Mouse (Mus musculus) embryonic facial prominence, embryonic 12.5 days (tissue): ENCODE measurements around the gene Rgn. TPM values are rescaled to one million over a fixed set of nuclear protein-coding genes. Genes with fewer than 3 reads are reported as not detected.

Experiments used
- ATAC-seq: fragments of 200-750 bp; cut with Nextera tagmentation; 2 replicates; pipeline ENCODE4 v1.8.0; 2017; ENCODE audit not compliant: insufficient number of reproducible peaks, insufficient read depth, low FRiP score, low TSS enrichment
- H3K27ac ChIP-seq: fragments of 300-500 bp; sonication (generic); 2 replicates; pipeline ENCODE4 v1.5.1; 2016; ENCODE audit warnings: mild to moderate bottlenecking
- H3K27me3 ChIP-seq: fragments of 300-500 bp; sonication (generic); 2 replicates; pipeline ENCODE4 v1.6.1; 2016; ENCODE audit warnings: mild to moderate bottlenecking, moderate library complexity
- H3K36me3 ChIP-seq: fragments of 300-500 bp; sonication (generic); 2 replicates; pipeline ENCODE4 v1.6.1; 2016; ENCODE audit warnings: mild to moderate bottlenecking
- H3K4me1 ChIP-seq: fragments of 300-500 bp; sonication (generic); 2 replicates; pipeline ENCODE4 v1.6.1; 2016
- H3K4me2 ChIP-seq: fragments of 300-500 bp; sonication (generic); replicated peaks from 2 replicates; pipeline ENCODE4 v1.6.1; 2016; ENCODE audit warnings: mild to moderate bottlenecking, moderate library complexity
- H3K4me3 ChIP-seq: fragments of 300-500 bp; sonication (generic); 2 replicates; pipeline ENCODE4 v1.5.1; 2016; ENCODE audit warnings: mild to moderate bottlenecking
- H3K9ac ChIP-seq: fragments of 300-500 bp; sonication (generic); 2 replicates; pipeline ENCODE4 v1.6.1; 2016; ENCODE audit warnings: mild to moderate bottlenecking, moderate library complexity
- H3K9me3 ChIP-seq: fragments of 300-500 bp; sonication (generic); 2 replicates; pipeline ENCODE4 v1.6.1; 2016; ENCODE audit warnings: mild to moderate bottlenecking, moderate library complexity
- WGBS: fragments of 180-500 bp; shearing (Covaris S2); methylation state at CpG from one replicate; pipeline ENCODE4 v1.1.7; 2016; 5-methylcytosine and 5-hydroxymethylcytosine counted together
- polyA plus RNA-seq: library from polyadenylated mRNA; unstranded; fragments of >200 nt; fragmentation: Nextera tagmentation; extraction: Ambion mirVana; gene quantifications from 2 replicates; pipeline ENCODE4 v1.2.1, GENCODE M21; 2016

Rgn gene
- polyA plus RNA-seq, 1 experiment from 2014 or later, result 0.23 TPM

DNA sequence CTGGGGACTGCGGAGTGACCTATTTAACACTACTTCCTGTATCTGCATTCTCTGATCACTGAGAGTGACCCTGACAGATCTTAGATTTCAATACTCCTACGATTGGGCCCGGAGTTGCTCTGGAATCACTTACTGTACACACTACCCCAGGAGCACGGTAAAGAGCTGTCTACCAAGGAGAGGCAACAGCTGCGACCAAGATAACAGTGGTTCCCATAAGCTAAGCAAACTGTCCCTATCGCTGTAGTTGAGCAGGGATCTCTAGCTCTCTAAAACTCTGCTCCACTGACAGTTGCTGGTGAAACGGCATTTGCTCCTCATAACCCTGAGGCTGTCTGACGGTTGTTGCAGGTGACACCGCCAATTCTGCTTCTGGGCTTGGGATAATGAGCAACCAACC lies 23.1 kb downstream of the Rgn start:
- Histone ChIP-seq H3K4me3 (no peak overlapping the region), H3K9me3 (no peaks in the 10 kb centered on the region), H3K27ac (no peak overlapping the region), H3K27me3 (no peaks in the 10 kb centered on the region), H3K4me2 (no peak overlapping the region), H3K36me3 (no peaks in the 10 kb centered on the region), H3K4me1 (no peaks in the 10 kb centered on the region), H3K9ac (no peak overlapping the region)
- 58% methylated on average over 9 of the region's 9 CpGs for WGBS
- no peak for ATAC-seq

DNA sequence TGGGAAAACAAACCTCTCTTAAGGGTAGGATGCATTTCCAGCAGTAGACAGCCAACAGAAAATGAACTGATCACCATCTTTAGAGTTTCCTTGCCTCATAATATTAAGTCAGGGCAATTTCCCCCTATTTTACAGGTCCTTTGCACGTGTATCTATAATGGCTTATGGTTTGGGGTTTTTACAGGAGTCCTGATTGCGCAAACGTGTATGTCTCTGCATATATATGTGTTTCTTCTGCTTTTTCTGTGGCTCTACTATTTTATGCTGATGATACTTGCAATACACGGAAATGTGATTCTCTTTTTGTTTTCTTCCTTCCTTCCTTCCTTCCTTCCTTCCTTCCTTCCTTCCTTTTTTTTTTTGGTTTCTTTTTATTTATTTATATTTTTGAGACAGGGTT lies 24.3 kb downstream of the Rgn start:
- Histone ChIP-seq H3K4me1 (no peaks in the 10 kb centered on the region), H3K9me3 (no peaks in the 10 kb centered on the region), H3K36me3 (no peaks in the 10 kb centered on the region), H3K4me3 (no peak overlapping the region), H3K27ac (no peak overlapping the region), H3K9ac (no peak overlapping the region), H3K27me3 (no peaks in the 10 kb centered on the region), H3K4me2 (no peak overlapping the region)
- 88% methylated on average over 4 of the region's 4 CpGs for WGBS
- no peak for ATAC-seq

DNA sequence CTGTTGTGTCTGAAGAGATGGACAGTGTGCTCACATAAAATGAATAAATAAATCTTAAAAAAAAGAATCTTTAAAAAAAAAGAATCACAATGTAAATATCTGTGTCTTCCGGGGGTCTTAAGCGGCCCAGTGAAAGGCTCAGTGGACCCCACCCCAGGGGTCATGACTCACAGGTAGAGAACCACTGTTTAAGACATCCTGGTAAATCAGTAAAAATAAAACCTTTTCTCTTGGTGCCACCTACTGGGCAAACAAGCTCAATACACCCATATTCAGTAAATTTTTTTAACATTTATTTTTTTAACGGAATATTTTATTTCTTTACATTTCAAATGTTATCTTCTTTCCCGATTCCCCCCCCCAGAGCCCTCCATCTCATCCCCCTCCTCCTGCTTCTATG lies 38.4 kb downstream of the Rgn start:
- no peaks in the 10 kb centered on the region for H3K9me3 ChIP-seq
- H3K27ac ChIP-seq, result no peak overlapping the region
- H3K9ac ChIP-seq, result no peak overlapping the region
- WGBS, result 21% methylated on average over 4 of the region's 4 CpGs
- H3K36me3 ChIP-seq, result no peaks in the 10 kb centered on the region
- no peaks in the 10 kb centered on the region for H3K4me1 ChIP-seq
- no peak overlapping the region for H3K4me3 ChIP-seq
- no peaks in the 10 kb centered on the region for H3K27me3 ChIP-seq
- ATAC-seq, result no peak
- H3K4me2 ChIP-seq, result no peak overlapping the region

DNA sequence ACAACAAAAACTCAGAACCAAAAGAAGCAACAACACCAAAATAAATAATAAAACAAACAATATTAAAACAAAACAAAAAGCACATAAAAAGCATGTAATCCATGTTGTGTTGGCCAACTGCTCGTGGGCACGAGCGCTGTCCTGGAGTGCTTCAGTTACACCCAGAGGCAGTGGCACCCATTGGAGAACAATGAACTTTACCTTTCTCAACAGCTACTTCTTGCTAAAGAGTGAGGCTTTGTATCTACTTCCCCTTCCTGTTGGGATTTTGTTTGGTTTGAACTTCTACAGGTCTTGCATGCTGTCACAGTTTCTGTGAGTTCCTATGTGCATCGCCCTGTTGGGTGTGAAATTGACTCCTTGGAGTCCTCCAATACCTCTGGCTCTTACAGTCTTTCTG lies 58.9 kb downstream of the Rgn start:
- H3K27me3 ChIP-seq, result no peaks in the 10 kb centered on the region
- no peak overlapping the region for H3K9ac ChIP-seq
- no peaks in the 10 kb centered on the region for H3K36me3 ChIP-seq
- no peaks in the 10 kb centered on the region for H3K4me1 ChIP-seq
- no peak overlapping the region for H3K27ac ChIP-seq
- WGBS, result 86% methylated on average over 4 of the region's 4 CpGs
- no peak overlapping the region for H3K4me3 ChIP-seq
- no peak overlapping the region for H3K4me2 ChIP-seq
- no peaks in the 10 kb centered on the region for H3K9me3 ChIP-seq
- no peak for ATAC-seq

Other genes with a start within 250 kb of the Rgn start
- gene Rp2, start 185.3 kb upstream of the Rgn start, polyA plus RNA-seq, result 19.9 and 22.2 TPM in 2 replicates
- 8.1 and 8.6 TPM in 2 replicates for gene Jade3, start 124.1 kb upstream of the Rgn start, polyA plus RNA-seq
- gene Rbm10, start 67.7 kb downstream of the Rgn start, polyA plus RNA-seq, result 76.5 and 77.7 TPM in 2 replicates
- gene Ndufb11, start 67.8 kb downstream of the Rgn start, polyA plus RNA-seq, result 207 and 208 TPM in 2 replicates
- gene Uba1, start 108.5 kb downstream of the Rgn start, polyA plus RNA-seq, result 249 and 252 TPM in 2 replicates
- gene Cdk16, start 138.2 kb downstream of the Rgn start, polyA plus RNA-seq, result 139 and 145 TPM in 2 replicates
- gene Usp11, start 154.1 kb downstream of the Rgn start, polyA plus RNA-seq, result 68.4 and 68.6 TPM in 2 replicates
- 107 and 113 TPM in 2 replicates for gene Araf, start 248.0 kb downstream of the Rgn start, polyA plus RNA-seq